Mouse (Mus musculus) frontal cortex, postnatal 36 days (tissue): Measurements from ENCODE around the gene Gm37240.
A peak's percentile ranks its signal among the peaks of the same experiment; 100 is the strongest.

Source experiments
- DNase-seq, 2 experiments: peaks; one replicate each; pipeline ENCODE4 v3.0.0; 2022; ENCODE audit warnings: low spot score in 2 of 2

Gm37240 gene

GRCm38 (mm10) chr3:84774246-84775066, 1112.9 kb downstream of the Gm37240 start:
- DNase-seq: no peak

GRCm38 (mm10) chr3:84771980-84772379, 1115.3 kb downstream of the Gm37240 start:
- no peak for DNase-seq

GRCm38 (mm10) chr3:84770518-84770917, 1116.8 kb downstream of the Gm37240 start:
- DNase-seq: no peak

GRCm38 (mm10) chr3:84769411-84769810, 1117.9 kb downstream of the Gm37240 start:
- no peak for DNase-seq

GRCm38 (mm10) chr3:84768940-84769339, 1118.4 kb downstream of the Gm37240 start:
- DNase-seq: no peak

GRCm38 (mm10) chr3:84753816-84754215, 1133.5 kb downstream of the Gm37240 start:
- DNase-seq: no peak

GRCm38 (mm10) chr3:84749222-84749621, 1138.1 kb downstream of the Gm37240 start:
- no peak for DNase-seq

GRCm38 (mm10) chr3:84748139-84748538, 1139.2 kb downstream of the Gm37240 start:
- DNase-seq: no peak

- DNase-seq: peak; percentile 58 to 62
Observed at GRCm38 (mm10) chr3:84745537-84746189, 1141.7 kb downstream of the Gm37240 start.

GRCm38 (mm10) chr3:84744707-84745106, 1142.6 kb downstream of the Gm37240 start:
- DNase-seq: no peak

GRCm38 (mm10) chr3:84740050-84740596, 1147.2 kb downstream of the Gm37240 start:
- no peak for DNase-seq

- no peak for DNase-seq
Observed at GRCm38 (mm10) chr3:84737137-84737536, 1150.2 kb downstream of the Gm37240 start.

GRCm38 (mm10) chr3:84735716-84736115, 1151.6 kb downstream of the Gm37240 start:
- DNase-seq: no peak

GRCm38 (mm10) chr3:84732516-84732915, 1154.8 kb downstream of the Gm37240 start:
- DNase-seq: no peak

GRCm38 (mm10) chr3:84732016-84732502, 1155.3 kb downstream of the Gm37240 start:
- DNase-seq: no peak

- no peak for DNase-seq
Observed at GRCm38 (mm10) chr3:84731403-84732015, 1155.8 kb downstream of the Gm37240 start.

GRCm38 (mm10) chr3:84731003-84731402, 1156.3 kb downstream of the Gm37240 start:
- peak in 1 of 2 experiments; percentile 5 for DNase-seq

GRCm38 (mm10) chr3:84729806-84730205, 1157.5 kb downstream of the Gm37240 start:
- no peak for DNase-seq

GRCm38 (mm10) chr3:84723996-84724395, 1163.3 kb downstream of the Gm37240 start:
- DNase-seq: no peak

- no peak for DNase-seq
Observed at GRCm38 (mm10) chr3:84722680-84723079, 1164.6 kb downstream of the Gm37240 start.

- no peak for DNase-seq
Observed at GRCm38 (mm10) chr3:84715073-84715768, 1172.1 kb downstream of the Gm37240 start.

- no peak for DNase-seq
Observed at GRCm38 (mm10) chr3:84712941-84713340, 1174.4 kb downstream of the Gm37240 start.
